Mouse (Mus musculus): ENCODE measurements at regions not wholly inside any gene's neighbourhood (a gene's known extent, or its start where the extent isn't known, plus 50 kb on each side); places are given as distances from the start of the nearest gene placed in this dataset.
A peak's percentile ranks its signal among the peaks of the same experiment; 100 is the strongest.

DNA sequence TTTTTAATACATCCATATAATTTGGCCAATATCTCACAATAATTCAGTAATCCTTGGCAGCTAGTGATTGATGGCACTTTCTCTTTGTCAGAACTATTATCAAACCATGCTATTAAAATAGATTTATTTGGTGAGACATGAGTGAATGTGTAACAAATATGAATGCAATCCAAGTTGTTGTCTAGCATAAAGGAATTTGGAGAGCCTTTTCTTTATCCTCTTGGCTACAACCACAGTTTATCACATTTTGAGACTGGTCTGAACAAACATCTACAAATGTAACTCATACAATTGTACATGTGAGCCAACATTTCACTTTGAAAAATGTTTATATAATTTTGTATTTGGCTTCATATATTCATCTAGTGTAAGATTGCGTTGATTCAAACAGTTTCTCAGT is 676.5 kb downstream of the Pcdh7 start:
- DNase-seq = no peak

DNA sequence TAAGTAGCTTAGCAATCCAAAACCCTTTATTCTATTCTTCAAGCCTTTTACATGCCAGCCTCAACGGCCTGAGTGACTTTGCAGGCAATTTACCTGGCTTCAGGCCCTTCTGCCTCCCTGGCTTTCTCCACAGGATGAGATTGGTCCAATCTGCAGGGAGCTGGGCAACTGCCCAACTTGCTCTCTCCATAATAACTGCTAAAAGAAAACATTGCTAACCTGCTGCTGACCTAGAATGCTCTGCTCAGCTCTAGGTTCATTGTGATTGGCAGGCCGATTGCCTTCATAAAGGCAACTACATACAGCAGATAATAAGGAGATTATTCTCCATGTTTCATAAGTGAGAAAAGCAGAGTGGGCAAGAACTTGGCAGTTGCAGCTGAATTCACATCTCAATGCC is 710.5 kb downstream of the Pcdh7 start:
- peak; percentile 8 for DNase-seq

DNA sequence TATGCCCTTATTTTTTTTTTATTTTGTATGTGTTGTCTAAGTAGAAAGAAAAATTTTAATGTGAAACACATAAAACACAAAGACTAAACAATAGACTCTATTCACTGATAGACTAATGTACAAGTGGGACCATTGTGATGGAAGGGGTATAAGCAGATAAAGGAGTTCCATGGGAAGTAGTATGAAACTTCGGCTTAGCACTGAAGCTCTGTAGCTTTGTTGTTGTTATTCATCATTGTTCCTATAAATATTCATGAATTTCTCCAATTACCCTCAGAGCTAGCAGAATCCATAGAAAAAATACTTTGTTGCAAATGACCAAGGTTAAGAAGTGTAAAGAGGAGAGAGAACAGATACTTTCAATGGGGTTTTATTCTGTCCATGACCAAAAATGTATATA is 718.7 kb downstream of the Pcdh7 start:
- no peak for DNase-seq

All from cerebellum, adult 11 months (tissue).